Mouse (Mus musculus) bone marrow macrophage, adult 2 months (primary cell): Measurements from ENCODE around the gene Arhgap28.

Experiments
- CTCF ChIP-seq: IDR thresholded peaks from 2 replicates; pipeline ENCODE4 v1.5.1; 2012; ENCODE audit warnings: low read depth, mild to moderate bottlenecking, low read length, moderate library complexity
- POLR2A ChIP-seq: IDR thresholded peaks from 2 replicates; pipeline ENCODE4 v1.6.1; 2012; ENCODE audit warnings: mild to moderate bottlenecking, low read depth, low read length, borderline replicate concordance

- TF ChIP-seq POLR2A (no peak), CTCF (no peak)
Observed at GRCm38 (mm10) chr17:67996097-67996768, 7.7 kb downstream of the Arhgap28 start.
